Mouse (Mus musculus) 416B (cell line): ENCODE results near the gene Ccr6.

Experiments used
- DNase-seq: peaks from one replicate; pipeline ENCODE4 v3.0.0; 2011; ENCODE audit warnings: low read depth

Ccr6 gene

DNA sequence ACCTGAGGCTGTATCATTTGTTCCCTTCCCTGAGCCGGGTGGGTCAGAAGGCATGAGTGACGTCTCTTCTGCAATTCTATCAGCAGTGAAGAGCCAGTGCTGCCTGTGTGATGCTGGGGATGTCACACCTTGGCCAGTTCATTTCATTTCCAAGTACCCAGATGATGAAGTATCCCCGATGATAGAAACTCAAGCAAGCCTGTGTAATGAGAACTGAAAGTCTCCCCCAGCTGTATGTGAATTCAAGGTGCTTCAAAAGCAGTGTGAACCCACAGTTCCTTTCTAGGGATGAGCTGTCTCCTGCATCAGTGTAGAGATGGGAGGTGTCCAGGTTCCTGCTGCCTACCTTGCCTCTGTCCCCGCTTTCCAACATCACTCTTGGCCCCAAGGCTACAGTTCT is 1.3 kb upstream of the Ccr6 start:
- DNase-seq: no peak

DNA sequence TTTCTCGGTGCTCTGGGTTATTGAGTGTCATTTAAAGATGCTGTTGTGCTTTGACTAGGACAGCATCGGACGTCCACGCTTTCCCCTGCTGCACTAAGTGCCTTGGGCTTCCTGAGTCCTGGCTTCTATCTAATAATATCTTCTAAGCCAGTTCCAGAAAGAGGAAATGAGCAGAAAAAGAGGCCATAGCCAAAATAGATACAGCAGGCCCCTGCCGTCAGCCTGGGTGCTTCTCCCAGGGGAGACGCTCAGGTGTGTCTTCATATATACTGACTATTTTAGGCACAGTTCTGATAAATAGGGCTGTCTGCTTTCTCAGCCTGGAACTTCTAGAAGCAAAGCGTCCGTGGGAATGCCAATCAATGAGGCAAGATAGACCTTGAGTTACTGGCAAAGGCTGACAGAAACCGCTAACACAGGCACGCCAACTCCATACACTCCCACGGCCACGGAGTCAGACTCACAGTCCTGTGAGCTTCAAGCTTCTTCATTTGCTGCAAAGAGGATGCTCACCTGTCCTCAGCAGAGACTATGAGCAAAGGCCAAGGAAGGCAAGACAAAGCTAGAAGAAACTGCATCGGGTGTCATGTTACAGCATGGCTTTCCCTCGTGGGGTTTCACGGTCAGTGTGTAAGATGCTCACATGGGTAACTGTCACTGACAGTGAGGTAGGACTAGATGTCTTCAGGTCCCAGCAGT is 2.3 kb downstream of the Ccr6 start:
- DNase-seq: no peak

GRCm38 (mm10) chr17:8239561-8239960 is 3.7 kb downstream of the Ccr6 start:
- DNase-seq: no peak

GRCm38 (mm10) chr17:8240517-8240916 is 4.7 kb downstream of the Ccr6 start:
- DNase-seq: no peak

GRCm38 (mm10) chr17:8241645-8242044 is 5.8 kb downstream of the Ccr6 start:
- DNase-seq: no peak

GRCm38 (mm10) chr17:8242186-8242585 is 6.3 kb downstream of the Ccr6 start:
- no peak for DNase-seq

GRCm38 (mm10) chr17:8244124-8244523 is 8.3 kb downstream of the Ccr6 start:
- no peak for DNase-seq

GRCm38 (mm10) chr17:8246102-8246754 is 10.4 kb downstream of the Ccr6 start:
- no peak for DNase-seq

GRCm38 (mm10) chr17:8251704-8252103 is 15.9 kb downstream of the Ccr6 start:
- peak; percentile 69 for DNase-seq

GRCm38 (mm10) chr17:8254268-8254667 is 18.4 kb downstream of the Ccr6 start:
- DNase-seq: no peak

DNA sequence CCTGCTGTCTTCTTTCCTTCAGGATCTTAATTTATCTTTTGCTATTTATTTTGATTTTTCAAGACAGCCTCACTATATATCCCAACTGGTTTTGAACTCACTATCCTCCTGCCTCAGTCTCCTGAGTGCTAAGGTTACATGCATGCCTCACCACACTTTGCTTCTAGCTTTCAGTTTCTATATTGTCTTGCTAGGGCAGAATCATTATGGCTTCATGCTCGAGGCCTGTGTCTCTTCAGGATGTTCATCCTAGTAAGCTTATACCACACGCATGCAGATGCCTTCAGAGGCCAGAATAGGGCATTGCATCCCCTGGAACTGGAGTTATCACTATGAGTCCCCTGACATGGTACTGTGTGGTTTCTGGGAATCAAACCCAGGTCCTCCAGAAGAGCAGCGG is 19.1 kb downstream of the Ccr6 start:
- peak; percentile 8 for DNase-seq

GRCm38 (mm10) chr17:8255583-8255982 is 19.7 kb downstream of the Ccr6 start:
- peak; percentile 40 for DNase-seq

DNA sequence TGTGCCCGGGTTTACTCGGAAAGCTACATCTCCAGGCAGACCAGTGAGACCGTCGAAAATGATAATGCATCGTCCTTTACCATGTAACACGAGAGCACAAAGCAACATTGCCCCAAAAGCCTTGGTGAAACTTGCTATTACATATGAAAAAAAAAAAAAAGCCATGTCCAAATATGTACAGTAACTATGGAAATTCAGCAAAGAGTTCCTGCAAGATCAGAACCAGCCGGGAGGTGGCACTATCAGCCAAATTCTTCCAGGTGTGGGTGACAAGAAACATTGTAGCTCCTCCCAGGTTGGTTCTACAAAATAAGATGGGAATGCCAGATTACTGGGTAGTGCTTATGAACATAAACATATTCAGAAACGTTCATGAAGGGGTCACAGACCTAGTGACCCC is 21.1 kb downstream of the Ccr6 start:
- DNase-seq: peak; percentile 51

- peak; percentile 75 for DNase-seq
Measured at GRCm38 (mm10) chr17:8264638-8265037, 28.8 kb downstream of the Ccr6 start.

- DNase-seq: peak; percentile 54
Measured at GRCm38 (mm10) chr17:8272054-8272749, 36.4 kb downstream of the Ccr6 start.

- peak; percentile 58 for DNase-seq
Measured at GRCm38 (mm10) chr17:8272951-8273350, 37.1 kb downstream of the Ccr6 start.

GRCm38 (mm10) chr17:8276071-8276470 is 40.2 kb downstream of the Ccr6 start:
- no peak for DNase-seq

DNA sequence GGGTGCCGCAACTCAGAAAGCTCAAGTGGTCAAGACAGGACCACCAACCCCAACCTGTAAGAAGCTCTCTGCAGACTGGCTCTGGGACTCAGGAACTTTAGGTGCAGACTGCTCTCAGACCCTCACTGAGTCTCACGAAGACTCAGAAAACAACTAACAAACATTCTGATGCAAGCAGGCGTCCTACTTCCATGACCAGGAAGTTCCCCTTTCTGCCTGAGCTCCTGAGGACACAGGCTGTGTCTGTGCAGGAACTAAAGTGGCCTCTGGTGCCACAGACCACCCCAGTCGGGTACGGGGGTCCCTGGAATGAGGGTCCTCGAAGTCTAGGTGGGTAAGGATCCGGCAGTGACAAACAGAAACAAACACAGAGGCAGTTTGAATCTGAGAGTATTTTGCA is 40.8 kb downstream of the Ccr6 start:
- no peak for DNase-seq

DNA sequence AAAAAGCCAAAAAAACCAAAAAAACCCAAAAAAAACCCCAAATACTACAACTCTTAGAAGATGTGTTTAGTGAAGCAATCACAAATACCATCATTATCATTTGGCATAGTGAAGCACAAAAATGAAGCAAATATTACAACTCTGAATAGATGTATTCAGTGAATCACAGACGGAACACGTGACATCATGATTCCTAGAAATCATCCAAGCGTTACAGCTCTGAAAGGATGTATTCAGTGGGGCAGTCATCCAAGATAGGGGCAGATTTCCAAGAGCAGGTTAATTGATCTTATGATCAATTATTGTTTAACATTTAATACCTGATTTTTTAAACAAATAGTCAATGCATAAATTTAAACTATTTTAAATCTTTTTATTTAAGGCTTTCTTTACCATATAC is 41.4 kb downstream of the Ccr6 start:
- DNase-seq: no peak

GRCm38 (mm10) chr17:8278356-8278755 is 42.5 kb downstream of the Ccr6 start:
- DNase-seq: no peak

DNA sequence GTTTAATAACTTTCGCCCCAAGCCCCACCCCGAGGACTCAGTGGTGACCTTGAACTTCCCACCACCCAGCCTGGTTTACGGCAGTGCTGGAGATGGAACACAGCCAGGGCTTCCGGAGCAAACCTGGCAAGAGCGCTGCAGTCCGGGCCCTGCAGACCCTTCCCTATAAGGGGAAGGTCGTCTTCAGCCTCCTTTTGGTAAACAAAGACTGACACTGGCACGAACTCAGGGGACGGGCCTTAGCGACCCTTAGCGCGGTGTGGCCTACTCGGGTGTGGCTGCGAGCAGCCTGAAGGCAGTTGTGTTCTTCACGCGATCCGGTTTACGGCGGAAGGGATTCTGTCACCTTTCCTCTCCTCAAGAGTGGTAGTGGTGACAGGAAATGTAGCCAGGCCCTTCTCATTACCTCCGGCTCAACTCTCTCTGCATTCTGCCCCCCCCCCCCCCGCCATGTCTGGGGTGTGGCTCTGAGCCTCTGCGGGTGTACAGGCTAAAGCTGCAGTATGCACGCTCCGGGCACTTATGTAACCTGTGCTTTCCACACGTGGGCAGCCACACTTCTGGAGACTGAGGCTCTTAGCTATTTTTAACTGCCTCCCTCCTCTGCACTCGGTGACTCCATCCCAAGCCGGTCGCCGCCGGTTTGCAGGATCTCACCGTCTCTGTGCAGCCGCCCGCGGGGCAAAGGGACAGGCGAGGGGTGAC is 47.1 kb downstream of the Ccr6 start, which contains the start of gene Mpc1:
Gene Mpc1, plus strand, starts transcription at position 84 of the 705 bp plus-strand sequence.
- DNase-seq: peak; percentile 91

DNA sequence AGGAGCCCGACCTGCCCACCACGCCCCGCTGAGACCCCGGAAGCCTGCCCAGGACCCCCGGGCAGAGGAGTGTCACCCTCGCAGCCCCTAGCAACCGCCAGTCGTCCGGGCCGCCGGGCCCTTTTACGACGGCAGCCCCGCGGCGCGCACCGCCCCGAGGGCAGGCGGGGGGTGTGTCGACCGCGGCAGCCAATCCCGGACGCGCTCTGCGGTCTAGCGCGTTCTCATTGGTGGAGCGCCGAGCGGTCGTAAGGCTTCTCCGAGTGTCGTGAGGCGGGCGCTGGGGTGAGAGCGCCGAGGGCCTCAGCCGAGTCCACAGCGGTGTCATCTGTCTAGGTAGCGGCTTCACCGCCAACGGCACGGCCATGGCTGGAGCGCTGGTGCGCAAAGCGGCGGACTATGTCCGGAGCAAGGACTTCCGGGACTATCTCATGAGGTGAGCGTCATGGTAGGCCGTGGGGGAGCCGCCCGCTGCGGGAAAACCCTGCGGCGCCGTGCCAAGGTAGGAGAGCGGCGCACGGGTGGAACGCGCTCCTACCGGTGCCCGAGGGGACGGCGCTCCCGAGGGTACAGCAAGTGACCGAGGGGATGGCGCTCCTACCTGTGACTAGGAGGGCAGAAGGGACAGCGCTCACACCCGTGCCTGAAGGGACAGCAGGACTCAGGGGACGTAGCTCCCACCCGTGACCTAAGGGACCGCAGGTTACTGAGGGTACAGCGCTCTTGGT is 47.8 kb downstream of the Ccr6 start:
- DNase-seq: peak; percentile 95
